Mouse (Mus musculus) embryonic facial prominence, embryonic 14.5 days (tissue): ENCODE measurements around the gene Pcsk1n. TPM values are rescaled to one million over a fixed set of nuclear protein-coding genes. Genes with fewer than 3 reads are reported as not detected.

Experiments used
- ATAC-seq: fragments of 200-750 bp; cut with Nextera tagmentation; 2 replicates; pipeline ENCODE4 v1.8.0; 2017; ENCODE audit warnings: low read depth, moderate number of reproducible peaks, moderate TSS enrichment
- DNase-seq: peaks from one replicate; pipeline ENCODE4 v3.0.0-alpha.2; 2015; ENCODE audit warnings: low spot score
- H3K27ac ChIP-seq: fragments of 300-500 bp; sonication (generic); replicated peaks from 2 replicates; pipeline ENCODE4 v1.5.1; 2014; ENCODE audit warnings: low read depth, mild to moderate bottlenecking, low read length, moderate library complexity
- H3K27me3 ChIP-seq: fragments of 300-500 bp; sonication (generic); replicated peaks from 2 replicates; pipeline ENCODE4 v1.6.1; 2014; ENCODE audit warnings: low read length; ENCODE audit not compliant: control insufficient read depth, insufficient read depth
- H3K36me3 ChIP-seq: fragments of 300-500 bp; sonication (generic); 2 replicates; pipeline ENCODE4 v1.6.1; 2014; ENCODE audit warnings: low read length, mixed read lengths; ENCODE audit not compliant: control insufficient read depth, insufficient read depth
- H3K4me1 ChIP-seq: fragments of 300-500 bp; sonication (generic); 2 replicates; pipeline ENCODE4 v1.6.1; 2014; ENCODE audit warnings: antibody characterized with exemption, low read length; ENCODE audit not compliant: control insufficient read depth, insufficient read depth
- H3K4me2 ChIP-seq: fragments of 300-500 bp; sonication (generic); 2 replicates; pipeline ENCODE4 v1.6.1; 2014; ENCODE audit warnings: low read depth, mild to moderate bottlenecking, low read length, moderate library complexity, mixed read lengths
- H3K4me3 ChIP-seq: fragments of 300-500 bp; sonication (generic); 2 replicates; pipeline ENCODE4 v1.5.1; 2014; ENCODE audit warnings: low read depth, mild to moderate bottlenecking, low read length
- H3K9ac ChIP-seq: fragments of 300-500 bp; sonication (generic); 2 replicates; pipeline ENCODE4 v1.6.1; 2014; ENCODE audit warnings: low read depth, mild to moderate bottlenecking, low read length, moderate library complexity, mixed read lengths
- H3K9me3 ChIP-seq: fragments of 300-500 bp; sonication (generic); 2 replicates; pipeline ENCODE4 v1.6.1; 2016; ENCODE audit warnings: low read length; ENCODE audit not compliant: control insufficient read depth
- WGBS: fragments of 180-500 bp; shearing (Covaris S2); extraction: QIAGEN DNeasy Blood & Tissue Kit; methylation state at CpG from one replicate; pipeline ENCODE4 v1.1.7; 2014; 5-methylcytosine and 5-hydroxymethylcytosine counted together
- polyA plus RNA-seq: library from polyadenylated mRNA; unstranded; fragments of >200 nt; fragmentation: Nextera tagmentation; extraction: Ambion mirVana; gene quantifications from 2 replicates; pipeline ENCODE4 v1.2.1, GENCODE M21; 2014

The Pcsk1n gene
- polyA plus RNA-seq, 1 experiment from 2014 or later = 8.6 TPM

GRCm38 (mm10) chrX:7926266-7926665, 6.6 kb downstream of the Pcsk1n start:
- Histone ChIP-seq H3K9ac (no peak overlapping the region), H3K4me2 (no peak overlapping the region), H3K27ac (no peak overlapping the region), H3K4me1 (no peaks in the 10 kb centered on the region), H3K9me3 (no peaks in the 10 kb centered on the region), H3K4me3 (no peak overlapping the region), H3K36me3 (0 out of 2 replicates have a peak, but pooled peaks cover 4% of the 10 kb centered on the region), H3K27me3 (peaks cover 63% of the 10 kb centered on the region)
- no peak for ATAC-seq
- WGBS = 62% methylated on average over 6 of the region's 6 CpGs
- DNase-seq = no peak

- WGBS = 25% methylated on average over 10 of the region's 10 CpGs
Observed at GRCm38 (mm10) chrX:7927116-7927515, 7.5 kb downstream of the Pcsk1n start.

GRCm38 (mm10) chrX:7928270-7928790, 8.7 kb downstream of the Pcsk1n start, which contains the start of gene Eras:
Gene Eras, minus strand, starts transcription at chrX:7928607.
- ATAC-seq (no peak), DNase-seq (no peak)
- Histone ChIP-seq H3K27me3 (peaks cover 43% of the 10 kb centered on the region), H3K4me3 (no peak within 1 kb of the TSS), H3K9me3 (no peaks in the 10 kb centered on the region), H3K4me2 (no peak within 1 kb of the TSS), H3K36me3 (0 out of 2 replicates have a peak, but pooled peaks cover 7% of the 10 kb centered on the region), H3K4me1 (no peaks in the 10 kb centered on the region), H3K27ac (no peak within 1 kb of the TSS), H3K9ac (no peak within 1 kb of the TSS)
- 18% methylated on average over 15 of the region's 19 CpGs for WGBS

More at GRCm38 (mm10) chrX:7927116-7927515, 7.5 kb downstream of the Pcsk1n start:
- Histone ChIP-seq H3K9me3 (no peaks in the 10 kb centered on the region), H3K27me3 (peaks cover 55% of the 10 kb centered on the region), H3K4me2 (no peak overlapping the region), H3K36me3 (0 out of 2 replicates have a peak, but pooled peaks cover 4% of the 10 kb centered on the region), H3K4me1 (no peaks in the 10 kb centered on the region), H3K9ac (no peak overlapping the region), H3K4me3 (no peak overlapping the region), H3K27ac (no peak overlapping the region)
- no peak for DNase-seq
- ATAC-seq = no peak

- H3K4me2 ChIP-seq = no peak overlapping the region
- 65% methylated on average over 11 of the region's 11 CpGs for WGBS
- no peaks in the 10 kb centered on the region for H3K4me1 ChIP-seq
- ATAC-seq (no peak), DNase-seq (no peak)
- no peak overlapping the region for H3K27ac ChIP-seq
- H3K27me3 ChIP-seq = no peaks in the 10 kb centered on the region
- peaks cover 18% of the 10 kb centered on the region; the same call in 1 of the 2 replicates for H3K36me3 ChIP-seq
- H3K9me3 ChIP-seq = no peaks in the 10 kb centered on the region
- no peak overlapping the region for H3K9ac ChIP-seq
- H3K4me3 ChIP-seq = no peak overlapping the region
Observed at GRCm38 (mm10) chrX:7936874-7937273, 17.3 kb downstream of the Pcsk1n start.

- Histone ChIP-seq H3K4me1 (no peaks in the 10 kb centered on the region), H3K36me3 (peaks cover 22% of the 10 kb centered on the region; the same call in 1 of the 2 replicates), H3K9ac (no peak overlapping the region), H3K9me3 (no peaks in the 10 kb centered on the region), H3K4me3 (no peak overlapping the region), H3K27ac (no peak overlapping the region), H3K4me2 (no peak overlapping the region), H3K27me3 (no peaks in the 10 kb centered on the region)
- 87% methylated on average over 6 of the region's 6 CpGs for WGBS
- ATAC-seq = no peak
- no peak for DNase-seq
Observed at GRCm38 (mm10) chrX:7937667-7938066, 18.0 kb downstream of the Pcsk1n start.

- Histone ChIP-seq H3K9ac (no peak overlapping the region), H3K4me1 (no peaks in the 10 kb centered on the region), H3K4me2 (no peak overlapping the region), H3K27ac (no peak overlapping the region), H3K36me3 (peaks cover 13% of the 10 kb centered on the region; the same call in 1 of the 2 replicates), H3K9me3 (no peaks in the 10 kb centered on the region), H3K4me3 (no peak overlapping the region), H3K27me3 (no peaks in the 10 kb centered on the region)
- ATAC-seq = no peak
- no peak for DNase-seq
- WGBS = 71% methylated on average over 8 of the region's 8 CpGs
Observed at GRCm38 (mm10) chrX:7945618-7946017, 26.0 kb downstream of the Pcsk1n start.

- 24% methylated on average over 31 of the region's 37 CpGs for WGBS
- Histone ChIP-seq H3K4me1 (no peaks in the 10 kb centered on the region), H3K4me2 (peak within 1 kb of the TSS; percentile 56), H3K4me3 (peak within 1 kb of the TSS; percentile 49), H3K9me3 (no peaks in the 10 kb centered on the region), H3K27me3 (no peaks in the 10 kb centered on the region), H3K36me3 (peaks cover 9% of the 10 kb centered on the region; the same call in 1 of the 2 replicates), H3K9ac (peak within 1 kb of the TSS; percentile 64), H3K27ac (peak within 1 kb of the TSS; percentile 67; the same call in 1 of the 2 replicates)
- ATAC-seq = peak; percentile 23
- no peak for DNase-seq
Observed at GRCm38 (mm10) chrX:7947108-7947899, 27.7 kb downstream of the Pcsk1n start, which contains the start of gene Hdac6. Gene Hdac6, minus strand, starts transcription at chrX:7947889.

GRCm38 (mm10) chrX:7947900-7948492, 28.4 kb downstream of the Pcsk1n start:
- DNase-seq (peak; percentile 96), ATAC-seq (peak; percentile 99; the same call in 1 of the 2 replicates)
- 15% methylated on average over 38 of the region's 38 CpGs for WGBS
- Histone ChIP-seq H3K27me3 (no peaks in the 10 kb centered on the region), H3K9me3 (no peaks in the 10 kb centered on the region), H3K4me3 (peak overlapping the region; percentile 49), H3K4me2 (peak overlapping the region; percentile 54), H3K9ac (peak overlapping the region; percentile 57), H3K36me3 (peaks cover 9% of the 10 kb centered on the region; the same call in 1 of the 2 replicates), H3K4me1 (no peaks in the 10 kb centered on the region), H3K27ac (peak overlapping the region; percentile 67; the same call in 1 of the 2 replicates)
